Mouse (Mus musculus) G1E (cell line): ENCODE results near the gene Fbxo41. TPM values are rescaled to one million over a fixed set of nuclear protein-coding genes. Genes with fewer than 3 reads are reported as not detected.

ENCODE experiments used
- ATAC-seq: 2 replicates; pipeline ENCODE4 v1.8.0; 2016; ENCODE audit warnings: mild to moderate bottlenecking; ENCODE audit not compliant: insufficient number of reproducible peaks, poor library complexity, low FRiP score, severe bottlenecking; ENCODE audit errors: extremely low read depth
- DNase-seq: peaks from one replicate; pipeline ENCODE4 v3.0.0; 2012; ENCODE audit warnings: low spot score
- H3K27me3 ChIP-seq: 2 replicates; pipeline ENCODE4 v1.6.1; 2012; ENCODE audit warnings: mild to moderate bottlenecking, low read length, inconsistent platforms; ENCODE audit not compliant: insufficient read depth
- H3K36me3 ChIP-seq: replicated peaks from 2 replicates; pipeline ENCODE3; 2012; ENCODE audit warnings: mild to moderate bottlenecking, inconsistent platforms
- H3K4me1 ChIP-seq: 2 replicates; pipeline ENCODE4 v1.6.1; 2012; ENCODE audit warnings: low read depth, low read length, inconsistent platforms, mixed read lengths; ENCODE audit not compliant: insufficient read depth
- H3K4me3 ChIP-seq: 2 replicates; pipeline ENCODE4 v1.5.1; 2012; ENCODE audit warnings: low read depth, mild to moderate bottlenecking, inconsistent platforms, low read length, moderate library complexity, mixed read lengths
- H3K9me3 ChIP-seq: replicated peaks from 2 replicates; pipeline ENCODE4 v1.6.1; 2012; ENCODE audit warnings: inconsistent platforms
- CTCF ChIP-seq: IDR thresholded peaks from 2 replicates; pipeline ENCODE4 v1.5.1; 2012; ENCODE audit warnings: low read depth, low read length, inconsistent platforms, mixed read lengths
- GATA1 ChIP-seq: IDR thresholded peaks from 2 replicates; pipeline ENCODE4 v1.6.1; 2012; ENCODE audit warnings: borderline replicate concordance, low read length, inconsistent platforms, mixed read lengths
- GATA2 ChIP-seq: IDR thresholded peaks from 2 replicates; pipeline ENCODE4 v1.6.1; 2012; ENCODE audit warnings: low read depth, low read length, inconsistent platforms, borderline replicate concordance
- POLR2AphosphoS5 ChIP-seq: IDR thresholded peaks from 2 replicates; pipeline ENCODE4 v1.6.1; 2012; ENCODE audit warnings: low read depth, low read length, inconsistent platforms; ENCODE audit not compliant: insufficient replicate concordance
- TAL1 ChIP-seq: conservative IDR thresholded peaks from 2 replicates; pipeline ENCODE4 v1.6.1; 2012; ENCODE audit warnings: low read depth, low read length, inconsistent platforms, mixed read lengths
- polyA plus RNA-seq: library from polyadenylated mRNA; stranded (reverse); fragments of >175 nt; gene quantifications from 2 replicates; pipeline ENCODE4 v1.2.3, GENCODE M21; 2012
- total RNA-seq, 2 experiments: library from RNA; stranded (forward) in 1 of 2; stranded (reverse) in 1 of 2; fragments of 200-1000 nt in 1 of 2; fragments of >200 nt in 1 of 2; fragmentation: Nextera tagmentation in 1 of 2; gene quantifications; 2 replicates each; pipeline ENCODE4 v1.2.3; 2014 to 2017

The Fbxo41 gene
- total and polyA plus RNA-seq, 3 experiments = 0.05 TPM; not detected in 2

DNA sequence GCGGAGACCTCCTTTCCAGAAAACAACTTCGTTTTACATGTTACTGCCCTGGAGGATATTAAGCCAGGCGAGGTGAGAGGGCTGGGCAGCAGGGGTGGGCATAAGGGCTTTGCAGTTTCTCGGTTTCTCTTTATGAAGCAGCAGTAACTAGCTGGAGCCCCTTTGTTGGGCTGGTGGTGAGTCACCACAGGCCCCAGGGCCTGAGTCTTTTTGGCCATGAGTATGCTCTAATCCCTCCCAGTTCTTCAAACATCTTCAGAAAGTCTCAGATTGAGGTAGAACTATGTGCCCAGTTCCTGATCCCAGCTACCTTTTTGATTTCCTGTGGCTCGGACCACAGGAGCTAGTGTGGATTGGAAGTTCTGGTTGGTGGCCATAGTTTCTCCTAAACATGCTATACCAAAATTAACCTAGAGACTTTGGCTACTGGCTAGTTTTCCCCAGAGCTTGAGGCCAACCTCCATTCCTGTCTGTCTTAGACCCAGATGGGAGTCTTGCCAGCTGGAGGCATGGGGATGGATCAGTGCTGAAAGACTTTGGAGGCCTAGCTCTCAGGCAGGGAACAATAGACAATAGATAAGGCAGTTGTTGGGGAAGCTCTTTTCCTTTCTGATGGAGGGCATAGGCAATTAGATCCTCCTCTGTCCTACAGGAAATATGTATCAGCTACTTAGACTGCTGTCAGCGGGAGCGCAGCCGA lies 58.4 kb downstream of the Fbxo41 start:
- H3K9me3 ChIP-seq = no peaks in the 10 kb centered on the region
- no peak for DNase-seq
- ATAC-seq = no peak
- TF ChIP-seq GATA2 = no peak
- no peak for TF ChIP-seq GATA1
- TF ChIP-seq TAL1 = no peak
- TF ChIP-seq CTCF = no peak
- TF ChIP-seq POLR2AphosphoS5 = no peak
- H3K36me3 ChIP-seq = peaks cover 99% of the 10 kb centered on the region
- no peak overlapping the region for H3K4me3 ChIP-seq
- H3K27me3 ChIP-seq = no peaks in the 10 kb centered on the region
- peaks cover 10% of the 10 kb centered on the region; the same call in 1 of the 2 replicates for H3K4me1 ChIP-seq

- Histone ChIP-seq H3K9me3 (no peaks in the 10 kb centered on the region), H3K4me3 (no peak overlapping the region), H3K36me3 (peaks cover 99% of the 10 kb centered on the region), H3K4me1 (peaks cover 7% of the 10 kb centered on the region; the same call in 1 of the 2 replicates), H3K27me3 (no peaks in the 10 kb centered on the region)
- ATAC-seq = no peak
- no peak for TF ChIP-seq POLR2AphosphoS5
- no peak for TF ChIP-seq GATA2
- no peak for TF ChIP-seq TAL1
- TF ChIP-seq CTCF = no peak
- no peak for TF ChIP-seq GATA1
- no peak for DNase-seq
These were observed 59.1 kb downstream of the Fbxo41 start for GRCm38 (mm10) chr6:85443488-85444233.

DNA sequence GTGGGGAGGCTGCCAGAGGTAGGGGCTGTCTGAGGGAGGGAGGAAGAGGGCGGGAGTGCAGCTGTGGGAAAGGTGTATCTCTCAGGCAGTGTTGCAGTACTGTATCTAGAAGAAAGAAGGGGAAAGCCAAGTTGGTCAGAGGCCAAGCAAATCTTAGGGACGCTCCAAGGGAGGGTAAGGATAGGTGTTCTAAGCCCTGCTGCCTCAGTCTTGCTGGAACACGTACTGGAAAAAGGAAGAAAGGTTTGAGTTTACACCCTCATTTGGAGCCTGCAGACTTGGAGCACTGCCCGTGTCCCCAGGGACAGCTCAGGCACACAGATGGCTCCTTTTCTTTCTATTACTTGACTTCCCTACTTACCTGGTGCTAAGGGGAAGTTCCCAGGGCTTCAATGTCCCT lies 61.7 kb downstream of the Fbxo41 start:
- Histone ChIP-seq H3K4me3 (no peak overlapping the region), H3K27me3 (no peaks in the 10 kb centered on the region), H3K9me3 (no peaks in the 10 kb centered on the region), H3K36me3 (peaks cover 99% of the 10 kb centered on the region), H3K4me1 (peaks cover 12% of the 10 kb centered on the region; the same call in 1 of the 2 replicates)
- ATAC-seq = no peak
- no peak for TF ChIP-seq POLR2AphosphoS5
- no peak for TF ChIP-seq GATA1
- no peak for TF ChIP-seq GATA2
- TF ChIP-seq TAL1 = no peak
- no peak for TF ChIP-seq CTCF
- no peak for DNase-seq

GRCm38 (mm10) chr6:85436631-85437030 lies 66.2 kb downstream of the Fbxo41 start:
- H3K36me3 ChIP-seq = peaks cover 73% of the 10 kb centered on the region
- TF ChIP-seq GATA1 = no peak
- TF ChIP-seq TAL1 = no peak
- no peak for TF ChIP-seq GATA2
- no peak for TF ChIP-seq POLR2AphosphoS5
- TF ChIP-seq CTCF = no peak
- H3K4me1 ChIP-seq = peaks cover 24% of the 10 kb centered on the region
- no peaks in the 10 kb centered on the region for H3K27me3 ChIP-seq
- no peak for DNase-seq
- no peaks in the 10 kb centered on the region for H3K9me3 ChIP-seq
- no peak overlapping the region for H3K4me3 ChIP-seq
- no peak for ATAC-seq

DNA sequence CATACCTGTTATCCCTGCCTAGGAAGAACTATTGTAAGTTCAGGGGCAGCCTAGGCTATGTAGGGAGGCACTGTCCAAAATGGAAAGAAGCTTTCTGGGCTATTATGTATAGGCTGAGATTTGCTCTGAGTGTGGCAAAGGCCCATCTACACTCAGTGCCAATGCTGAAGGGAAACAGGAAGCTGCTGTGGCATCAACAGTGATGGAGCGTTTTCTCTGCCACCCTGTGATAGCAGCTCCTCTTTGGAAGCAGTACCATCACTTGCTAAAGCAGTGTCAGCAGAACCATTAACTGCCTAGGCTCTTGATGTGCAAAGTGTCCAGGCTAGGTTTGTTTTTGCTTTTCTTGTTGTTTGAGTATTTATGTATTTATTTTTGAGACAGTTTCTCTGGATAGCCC lies 66.6 kb downstream of the Fbxo41 start:
- Histone ChIP-seq H3K4me1 (peaks cover 28% of the 10 kb centered on the region), H3K27me3 (no peaks in the 10 kb centered on the region), H3K4me3 (no peak overlapping the region), H3K36me3 (peaks cover 69% of the 10 kb centered on the region), H3K9me3 (no peaks in the 10 kb centered on the region)
- ATAC-seq (no peak), DNase-seq (no peak)
- no peak for TF ChIP-seq GATA1
- no peak for TF ChIP-seq GATA2
- no peak for TF ChIP-seq POLR2AphosphoS5
- TF ChIP-seq CTCF = no peak
- no peak for TF ChIP-seq TAL1

DNA sequence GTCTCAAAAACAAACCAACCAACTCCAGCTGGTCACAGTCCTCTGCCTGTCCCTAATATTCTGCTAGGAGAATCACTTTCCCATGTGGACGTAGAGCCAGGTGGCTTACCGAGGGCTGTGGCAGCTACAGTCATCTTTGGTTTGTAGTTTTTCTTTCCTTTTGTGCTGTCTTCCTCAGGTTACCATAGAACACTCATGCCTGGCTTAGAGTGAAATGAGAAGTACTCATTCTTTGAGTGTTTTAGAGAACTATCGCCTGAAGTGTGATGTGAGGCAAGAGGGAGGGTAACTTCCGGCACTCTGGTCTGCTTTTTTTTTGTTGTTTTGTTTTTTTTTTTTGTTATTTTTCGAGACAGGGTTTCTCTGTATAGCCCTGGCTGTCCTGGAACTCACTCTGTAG lies 68.9 kb downstream of the Fbxo41 start:
- no peak overlapping the region; the same call in 1 of the 2 replicates for H3K4me3 ChIP-seq
- peaks cover 46% of the 10 kb centered on the region for H3K36me3 ChIP-seq
- peaks cover 30% of the 10 kb centered on the region for H3K4me1 ChIP-seq
- H3K9me3 ChIP-seq = no peaks in the 10 kb centered on the region
- DNase-seq (no peak), ATAC-seq (no peak)
- TF ChIP-seq CTCF (no peak), GATA1 (no peak), POLR2AphosphoS5 (no peak), TAL1 (no peak), GATA2 (no peak)
- peaks cover 6% of the 10 kb centered on the region for H3K27me3 ChIP-seq
